Mouse (Mus musculus): Measurements from ENCODE around the gene Olfr509.

GRCm38 (mm10) chr7:108621514-108621913, 30.2 kb downstream of the Olfr509 start, which contains the start of gene Olfr507:
- no peak for TF ChIP-seq CTCF (IDR thresholded peaks at IDR 0.05; ENCODE audit: extremely low read depth, insufficient read length, insufficient replicate concordance, low read depth, low read length)
- no peak for TF ChIP-seq POLR2A (IDR thresholded peaks at IDR 0.05; ENCODE audit: low read depth, low read length)
